Mouse (Mus musculus) right cerebral cortex, postnatal 36 days (tissue): ENCODE measurements at regions not wholly inside any gene's neighbourhood (a gene's known extent, or its start where the extent isn't known, plus 50 kb on each side); places are given as distances from the start of the nearest gene placed in this dataset.
"Not testable (repeated sequence)": the region's sequence is repeated elsewhere in the genome, so short reads cannot be mapped to it uniquely, and the experiment has no call there.

Experiments
- DNase-seq, 2 experiments: peaks; one replicate each; pipeline ENCODE4 v3.0.0; 2022; ENCODE audit warnings: low spot score in 2 of 2, mixed read lengths in 1 of 2

GRCm38 (mm10) chr4:51519281-51519680, 302.8 kb downstream of the Cylc2 start:
- no peak for DNase-seq

DNA sequence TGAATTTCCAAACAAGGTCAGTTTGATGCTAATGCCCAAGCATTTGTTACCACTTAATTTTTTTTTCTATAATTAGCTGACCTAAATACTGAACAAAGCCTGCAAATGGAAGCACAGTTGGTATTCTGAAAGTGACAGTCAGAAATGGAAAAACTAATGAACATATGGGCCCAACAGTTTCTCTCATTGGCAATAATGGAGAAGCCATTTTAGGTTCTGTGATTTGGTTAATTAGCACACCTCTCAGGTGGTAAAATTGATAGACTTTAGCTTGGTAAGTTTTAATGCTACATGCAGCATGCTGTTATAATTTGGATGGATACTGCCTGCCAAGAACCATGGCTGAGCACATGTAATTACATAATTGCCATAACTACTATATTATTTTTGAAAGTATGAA, 303.3 kb downstream of the Cylc2 start:
- no peak for DNase-seq

DNA sequence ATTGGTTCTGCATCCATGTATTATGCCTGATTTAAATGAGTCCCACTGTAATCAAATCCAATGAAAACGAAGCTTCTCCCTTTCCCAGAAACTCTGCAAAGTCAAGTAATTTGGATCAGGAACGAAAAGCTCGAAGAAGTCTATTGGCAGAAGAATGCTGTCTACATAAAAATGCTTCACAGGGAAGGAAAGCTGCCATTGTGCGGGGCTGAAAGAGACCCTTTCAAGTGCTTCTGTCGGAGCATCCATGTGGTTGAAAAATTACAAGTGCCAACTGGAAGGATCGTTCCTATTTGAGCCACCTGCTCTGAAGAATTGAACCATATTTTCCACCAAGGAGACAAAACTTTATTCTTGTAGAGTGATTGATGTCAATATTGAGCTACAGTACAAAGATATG, 328.9 kb downstream of the Cylc2 start:
- DNase-seq, result no peak

GRCm38 (mm10) chr4:51559693-51560092, 343.2 kb downstream of the Cylc2 start:
- DNase-seq, result no peak

GRCm38 (mm10) chr4:51560100-51560499, 343.6 kb downstream of the Cylc2 start:
- DNase-seq, result no peak

- no peak for DNase-seq
Observed at GRCm38 (mm10) chr4:51562379-51562778, 345.9 kb downstream of the Cylc2 start.

DNA sequence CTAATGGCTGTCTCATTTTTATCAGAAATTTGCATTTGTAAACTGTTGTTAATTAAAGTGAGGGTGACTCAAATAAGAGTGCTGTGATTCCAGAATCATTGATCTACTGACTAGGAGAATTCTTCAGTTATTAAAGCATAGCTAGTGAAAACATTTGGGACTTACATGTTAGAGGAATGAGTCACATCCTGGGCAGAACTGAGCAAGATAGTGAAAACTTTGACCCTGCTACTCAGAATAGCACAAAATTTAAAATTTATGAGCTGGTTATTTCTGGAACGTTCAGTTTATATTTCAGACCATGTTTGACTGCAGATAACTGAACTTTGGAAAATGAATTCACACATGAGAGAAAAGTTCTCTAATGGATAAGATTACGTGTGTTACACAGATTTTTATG, 360.0 kb downstream of the Cylc2 start:
- DNase-seq, result no peak

DNA sequence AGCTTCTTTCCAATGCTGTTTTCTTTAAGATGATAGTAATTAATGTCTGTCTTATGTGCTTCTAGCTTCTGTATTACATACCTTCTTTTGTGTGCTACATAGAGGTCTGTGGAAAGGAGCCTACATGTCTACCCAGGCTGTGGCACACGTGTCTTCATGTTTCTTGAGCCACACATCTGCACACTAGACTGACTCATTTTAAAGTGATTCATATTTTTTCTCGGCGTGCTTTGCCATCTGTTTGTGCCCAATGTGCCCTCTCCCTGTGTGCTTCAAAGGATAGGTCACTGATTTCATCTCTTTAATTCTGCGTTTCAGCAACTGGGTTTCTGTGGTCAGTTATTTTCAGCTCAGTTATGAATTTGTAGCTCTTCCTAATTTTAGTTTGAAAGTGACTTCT, 377.6 kb downstream of the Cylc2 start:
- DNase-seq, result no peak

DNA sequence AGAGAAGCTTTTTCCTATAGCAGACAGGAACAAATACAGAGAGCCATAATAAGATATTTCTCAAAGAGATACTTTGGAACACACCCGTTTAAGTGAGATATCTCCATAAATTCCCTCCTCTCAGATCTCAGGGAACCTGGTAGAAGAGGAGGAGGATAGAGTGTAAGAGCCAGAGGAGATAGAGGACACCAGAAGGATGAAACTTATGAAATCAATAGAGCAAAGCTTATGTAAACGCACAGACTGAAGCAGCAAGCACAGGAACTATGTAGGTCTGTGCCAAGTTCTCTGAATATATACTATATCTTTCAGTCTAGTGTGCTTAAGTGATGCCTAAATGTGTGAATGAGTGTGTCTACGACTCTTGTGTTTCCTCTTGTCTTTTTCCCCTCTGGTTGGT, 381.4 kb downstream of the Cylc2 start:
- no peak for DNase-seq

DNA sequence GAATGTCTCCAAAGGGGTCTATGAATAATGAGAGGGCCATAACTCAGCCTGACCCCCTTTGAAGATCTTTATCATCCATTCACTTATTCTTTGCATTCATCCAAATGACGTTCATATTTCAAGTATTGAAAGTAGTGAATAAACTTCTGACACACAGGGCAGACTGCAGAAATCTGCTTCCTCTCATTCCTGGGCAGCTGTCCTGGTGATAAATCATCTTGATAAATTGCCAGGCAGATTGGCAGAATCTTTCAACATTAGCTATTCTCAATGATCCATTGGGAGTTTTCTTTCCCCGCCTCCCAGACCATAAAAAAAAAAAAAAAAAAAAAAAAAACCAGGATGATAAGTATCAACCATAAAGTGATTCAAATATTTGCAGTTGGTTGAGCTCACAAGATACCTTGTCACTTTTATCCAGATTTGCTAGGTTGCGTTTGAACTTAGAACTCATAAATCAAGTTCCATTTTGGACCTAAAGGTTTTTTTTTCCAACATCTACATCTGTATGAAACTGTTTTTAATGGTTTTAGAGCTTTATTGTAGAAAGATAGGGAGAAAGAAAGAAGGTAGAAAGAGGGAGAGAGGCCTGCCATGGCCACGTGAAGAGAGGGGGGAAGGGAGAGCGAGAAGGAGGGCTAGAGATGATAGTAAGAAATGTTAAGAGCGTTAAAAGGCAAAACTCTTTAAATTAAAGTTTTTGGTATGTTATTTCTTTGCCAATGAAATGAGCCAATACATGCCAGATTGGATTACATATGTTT, 383.7 kb downstream of the Cylc2 start:
- no peak for DNase-seq

DNA sequence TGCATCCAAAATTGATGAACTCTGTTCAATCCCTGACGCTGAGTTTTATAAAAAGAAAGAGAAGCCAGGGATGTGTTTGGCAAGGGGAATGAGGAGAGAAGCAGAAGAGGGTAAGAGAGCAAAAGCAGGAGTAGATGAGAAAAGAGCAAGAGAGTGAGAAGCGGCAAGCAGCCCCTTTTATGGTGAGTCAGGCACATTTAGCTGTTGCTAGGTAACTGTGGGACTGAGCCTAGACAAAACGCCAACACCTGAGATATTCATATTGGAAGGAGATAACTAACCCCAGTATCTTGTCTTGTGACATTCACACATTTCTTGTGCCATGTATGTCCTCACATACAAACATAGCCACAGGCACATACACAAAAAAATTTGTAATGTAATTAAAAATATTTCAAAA, 410.8 kb downstream of the Cylc2 start:
- DNase-seq, result no peak

DNA sequence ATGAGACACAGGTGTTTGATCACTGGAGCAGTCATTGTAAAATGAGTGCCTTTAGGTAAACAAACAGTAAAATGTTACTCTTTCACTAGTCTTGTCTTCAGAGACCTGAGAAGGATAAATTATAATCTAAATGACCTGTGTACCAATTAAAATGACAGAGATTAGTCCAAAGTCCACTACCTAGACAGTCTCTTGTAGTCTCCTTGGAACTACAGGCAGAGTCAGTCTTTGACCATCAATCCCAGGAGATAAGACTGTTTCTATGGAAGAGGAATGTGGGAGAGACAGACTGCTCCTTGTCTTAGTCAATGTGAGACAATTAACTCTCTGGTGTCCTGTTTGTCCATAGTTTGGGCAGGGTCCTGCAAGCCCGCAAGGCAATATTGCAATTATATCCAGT, 417.0 kb downstream of the Cylc2 start:
- no peak for DNase-seq

GRCm38 (mm10) chr4:51657325-51657724, 440.8 kb downstream of the Cylc2 start:
- DNase-seq, result no peak

DNA sequence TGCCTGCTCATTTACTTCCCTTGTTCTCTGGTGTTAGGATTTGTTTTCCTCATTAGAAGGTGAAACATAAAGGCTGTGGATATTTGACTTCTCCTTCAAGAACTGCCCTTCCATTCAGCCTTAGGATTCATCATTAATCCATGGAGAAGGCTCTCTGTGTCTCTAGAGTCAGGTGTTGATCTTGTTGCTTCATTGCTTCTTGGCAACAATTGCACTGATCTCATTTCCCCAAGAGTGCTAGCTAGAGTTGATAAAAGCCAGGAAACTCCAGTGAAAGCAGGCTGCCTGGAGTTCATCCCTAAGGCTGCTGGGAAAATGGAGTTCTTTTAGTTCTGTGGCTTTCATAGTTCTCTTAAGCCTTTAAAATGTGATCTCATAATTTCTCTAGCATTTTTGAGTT, 441.8 kb downstream of the Cylc2 start:
- no peak for DNase-seq

- peak in 1 of 2 experiments; percentile 7 for DNase-seq
Observed at GRCm38 (mm10) chr4:51671516-51671915, 455.0 kb downstream of the Cylc2 start.

GRCm38 (mm10) chr4:51674406-51674805, 457.9 kb downstream of the Cylc2 start:
- no peak for DNase-seq

DNA sequence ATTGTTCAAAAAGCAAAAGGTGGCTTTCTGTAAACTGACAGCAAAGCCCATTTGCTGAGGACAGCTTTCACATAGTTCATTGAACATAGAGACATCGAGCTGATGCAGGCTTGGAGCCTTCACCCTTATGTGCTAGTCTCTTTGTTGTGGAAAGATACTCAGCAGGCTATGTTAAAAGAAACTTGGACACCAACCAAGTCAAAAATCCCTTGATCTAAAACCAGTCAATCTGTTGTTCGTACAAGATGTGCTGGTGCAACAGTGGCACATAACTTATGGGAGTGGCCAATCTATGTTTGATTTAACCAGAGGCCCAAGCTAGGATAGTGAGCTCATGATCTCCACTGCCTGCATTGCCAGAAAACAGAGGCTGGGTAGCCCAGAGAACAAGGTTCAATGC, 462.6 kb downstream of the Cylc2 start:
- no peak for DNase-seq

- DNase-seq, result not testable (repeated sequence)
Observed at GRCm38 (mm10) chr4:51683345-51683744, 466.9 kb downstream of the Cylc2 start.

- no peak for DNase-seq
Observed at GRCm38 (mm10) chr4:51686651-51687050, 470.2 kb downstream of the Cylc2 start.
